Mouse (Mus musculus) stomach, postnatal 0 days (tissue): ENCODE measurements at regions not wholly inside any gene's neighbourhood (a gene's known extent, or its start where the extent isn't known, plus 50 kb on each side); places are given as distances from the start of the nearest gene placed in this dataset.

Source experiments
- CTCF ChIP-seq: IDR thresholded peaks from 2 replicates; pipeline ENCODE4 v1.5.1; 2016; ENCODE audit warnings: antibody characterized with exemption, low read depth, mild to moderate bottlenecking, moderate library complexity
- EP300 ChIP-seq: optimal IDR thresholded peaks from 2 replicates; pipeline ENCODE3; 2016; ENCODE audit warnings: antibody characterized with exemption

DNA sequence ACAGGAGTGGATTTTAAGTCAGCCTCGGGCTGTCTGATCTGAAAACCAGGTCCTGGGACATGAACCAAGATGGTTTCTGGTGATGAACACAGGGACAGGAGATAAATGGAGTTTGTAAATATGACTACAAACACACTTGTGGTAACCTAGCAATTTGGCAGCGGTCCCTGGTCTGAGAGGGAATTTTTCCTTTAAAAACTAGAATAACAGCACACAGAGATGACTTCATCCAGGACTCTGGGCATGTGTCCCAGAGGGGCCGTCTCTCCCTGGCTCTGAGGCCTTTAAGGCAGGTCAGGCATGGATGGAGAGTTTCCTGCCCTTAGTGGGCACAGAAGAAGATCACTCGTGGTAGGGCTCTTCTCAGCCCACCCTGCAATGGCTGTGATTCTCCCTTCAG, 192.0 kb upstream of the Unc93a2 start:
- TF ChIP-seq CTCF (no peak), EP300 (peak; percentile 46)
